Mouse (Mus musculus) C2C12 (cell line): ENCODE data around the gene Ift122.

Experiments used
- CEBPB ChIP-seq: IDR thresholded peaks from one replicate; pipeline ENCODE4 v1.6.1; 2011; ENCODE audit warnings: low read depth, mild to moderate bottlenecking, control low read depth, moderate library complexity
- CTCF ChIP-seq: IDR thresholded peaks from one replicate; pipeline ENCODE4 v1.5.1; 2011; ENCODE audit not compliant: control insufficient read depth, insufficient read depth, insufficient read length
- FOSL1 ChIP-seq: IDR thresholded peaks from one replicate; pipeline ENCODE4 v1.8.0; 2011; ENCODE audit warnings: mild to moderate bottlenecking, low read length; ENCODE audit not compliant: poor library complexity, insufficient read depth, severe bottlenecking
- MAX ChIP-seq: IDR thresholded peaks from one replicate; pipeline ENCODE4 v1.6.1; 2011; ENCODE audit warnings: mild to moderate bottlenecking, control low read depth
- MYOG ChIP-seq: IDR thresholded peaks from one replicate; pipeline ENCODE4 v1.6.1; 2011; ENCODE audit not compliant: control insufficient read depth, insufficient read length; ENCODE audit errors: extremely low read depth
- USF1 ChIP-seq: IDR thresholded peaks from one replicate; pipeline ENCODE4 v1.6.1; 2011; ENCODE audit warnings: low read depth, mild to moderate bottlenecking, control low read depth, moderate library complexity

DNA sequence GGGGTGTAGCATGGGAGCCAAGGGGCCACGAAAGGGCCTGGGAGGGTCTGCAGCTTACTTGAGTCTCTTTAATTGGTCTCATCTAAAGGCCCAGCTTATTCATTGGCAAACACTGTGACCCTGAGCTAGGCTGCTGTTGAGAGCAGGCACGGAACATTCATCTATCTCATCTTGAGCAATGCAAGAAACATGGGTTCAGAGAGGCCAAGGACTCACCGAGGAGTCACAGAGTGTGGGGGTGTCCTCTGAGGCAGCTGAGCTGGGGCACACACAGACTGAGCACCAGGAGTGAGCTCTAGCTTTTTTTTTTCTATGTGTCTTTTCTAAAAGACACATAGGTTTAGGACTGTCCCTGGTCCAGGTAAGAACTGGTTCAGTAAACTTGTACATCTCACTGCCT, 79.1 kb downstream of the Ift122 start:
- no peak for TF ChIP-seq CTCF
- no peak for TF ChIP-seq MAX
- TF ChIP-seq USF1 = no peak
- no peak for TF ChIP-seq CEBPB
- no peak for TF ChIP-seq MYOG
- no peak for TF ChIP-seq FOSL1
